Mouse (Mus musculus) stomach, postnatal 0 days (tissue): ENCODE data around the gene Msi2.

Experiments
- CTCF ChIP-seq: IDR thresholded peaks from 2 replicates; pipeline ENCODE4 v1.5.1; 2016; ENCODE audit warnings: antibody characterized with exemption, low read depth, mild to moderate bottlenecking, moderate library complexity
- EP300 ChIP-seq: optimal IDR thresholded peaks from 2 replicates; pipeline ENCODE3; 2016; ENCODE audit warnings: antibody characterized with exemption

GRCm38 (mm10) chr11:88550083-88550907 lies 168.0 kb downstream of the Msi2 start:
- TF ChIP-seq CTCF (peak; percentile 18; the same call in 1 of the 2 replicates), EP300 (no peak)
